Mouse (Mus musculus) cerebellum, adult 18-20 months (tissue): ENCODE results near the gene Fam19a1.
"Not testable (repeated sequence)": the region's sequence is repeated elsewhere in the genome, so short reads cannot be mapped to it uniquely, and the experiment has no call there.

Source experiments
- DNase-seq, 2 experiments: peaks; one replicate each; pipeline ENCODE4 v3.0.0; 2021

The Fam19a1 gene

GRCm38 (mm10) chr6:96112854-96113253, at the start of gene Fam19a1:
Gene Fam19a1 (plus strand): TSS chr6:96113154.
- no peak for DNase-seq

GRCm38 (mm10) chr6:96071080-96071479, 41.9 kb upstream of the Fam19a1 start:
- DNase-seq = no peak

GRCm38 (mm10) chr6:96071567-96071966, 41.4 kb upstream of the Fam19a1 start:
- DNase-seq = no peak

- no peak for DNase-seq
Observed at GRCm38 (mm10) chr6:96089961-96090360, 23.0 kb upstream of the Fam19a1 start.

GRCm38 (mm10) chr6:96093716-96094115, 19.2 kb upstream of the Fam19a1 start:
- DNase-seq = no peak

GRCm38 (mm10) chr6:96098225-96098624, 14.7 kb upstream of the Fam19a1 start:
- no peak for DNase-seq

- DNase-seq = no peak
Observed at GRCm38 (mm10) chr6:96111656-96112055, 1.3 kb upstream of the Fam19a1 start.

GRCm38 (mm10) chr6:96114151-96114550, 1.2 kb downstream of the Fam19a1 start:
- no peak for DNase-seq

GRCm38 (mm10) chr6:96116148-96116533, 3.2 kb downstream of the Fam19a1 start:
- DNase-seq = no peak

GRCm38 (mm10) chr6:96116534-96117272, 3.7 kb downstream of the Fam19a1 start:
- peak; percentile 1 to 6 for DNase-seq

- no peak for DNase-seq
Observed at GRCm38 (mm10) chr6:96143326-96143725, 30.4 kb downstream of the Fam19a1 start.

- DNase-seq = no peak
Observed at GRCm38 (mm10) chr6:96165403-96165802, 52.4 kb downstream of the Fam19a1 start.

- DNase-seq = peak; percentile 4 to 5
Observed at GRCm38 (mm10) chr6:96165818-96166379, 52.9 kb downstream of the Fam19a1 start, which contains the start of gene 1700123L14Rik. Gene 1700123L14Rik (minus strand): TSS chr6:96166243.

- no peak for DNase-seq
Observed at GRCm38 (mm10) chr6:96167031-96167430, 54.1 kb downstream of the Fam19a1 start.

GRCm38 (mm10) chr6:96173681-96174080, 60.7 kb downstream of the Fam19a1 start:
- DNase-seq = no peak

- DNase-seq = no peak
Observed at GRCm38 (mm10) chr6:96178530-96178929, 65.6 kb downstream of the Fam19a1 start.

GRCm38 (mm10) chr6:96183392-96183791, 70.4 kb downstream of the Fam19a1 start:
- peak; percentile 3 for DNase-seq

GRCm38 (mm10) chr6:96186517-96186916, 73.6 kb downstream of the Fam19a1 start:
- no peak for DNase-seq

GRCm38 (mm10) chr6:96198991-96199390, 86.0 kb downstream of the Fam19a1 start:
- DNase-seq = not testable (repeated sequence)

- no peak for DNase-seq
Observed at GRCm38 (mm10) chr6:96205395-96205794, 92.4 kb downstream of the Fam19a1 start.

- DNase-seq = no peak
Observed at GRCm38 (mm10) chr6:96234806-96235205, 121.9 kb downstream of the Fam19a1 start.

GRCm38 (mm10) chr6:96244320-96244719, 131.4 kb downstream of the Fam19a1 start:
- no peak for DNase-seq

- DNase-seq = no peak
Observed at GRCm38 (mm10) chr6:96252001-96252400, 139.0 kb downstream of the Fam19a1 start.

- DNase-seq = peak; percentile 6 to 9
Observed at GRCm38 (mm10) chr6:96254815-96255214, 141.9 kb downstream of the Fam19a1 start.

- DNase-seq = no peak
Observed at GRCm38 (mm10) chr6:96258651-96259050, 145.7 kb downstream of the Fam19a1 start.
